Mouse (Mus musculus) midbrain, embryonic 10.5 days (tissue): ENCODE results near the gene Stfa3. TPM values are rescaled to one million over a fixed set of nuclear protein-coding genes. Genes with fewer than 3 reads are reported as not detected.
"Not testable (repeated sequence)": the region's sequence is repeated elsewhere in the genome, so short reads cannot be mapped to it uniquely, and the experiment has no call there.

Experiments used
- DNase-seq: peaks from one replicate; pipeline ENCODE4 v3.0.0-alpha.2; 2017; ENCODE audit warnings: low spot score
- H3K27ac ChIP-seq: fragments of 300-500 bp; sonication (generic); replicated peaks from 2 replicates; pipeline ENCODE4 v1.5.1; 2016; ENCODE audit warnings: mild to moderate bottlenecking
- H3K27me3 ChIP-seq: fragments of 300-500 bp; sonication (generic); 2 replicates; pipeline ENCODE4 v1.6.1; 2016; ENCODE audit warnings: low read depth, mild to moderate bottlenecking; ENCODE audit not compliant: poor library complexity, severe bottlenecking
- H3K36me3 ChIP-seq: fragments of 300-500 bp; sonication (generic); 2 replicates; pipeline ENCODE4 v1.6.1; 2016; ENCODE audit warnings: mild to moderate bottlenecking, moderate library complexity
- H3K4me1 ChIP-seq: fragments of 300-500 bp; sonication (generic); 2 replicates; pipeline ENCODE4 v1.6.1; 2016
- H3K4me3 ChIP-seq: fragments of 300-500 bp; sonication (generic); 2 replicates; pipeline ENCODE4 v1.5.1; 2016; ENCODE audit warnings: mild to moderate bottlenecking, moderate library complexity
- H3K9me3 ChIP-seq: fragments of 300-500 bp; sonication (generic); replicated peaks from 2 replicates; pipeline ENCODE4 v1.6.1; 2016; ENCODE audit warnings: mild to moderate bottlenecking
- WGBS: fragments of 180-500 bp; shearing (Covaris S2); methylation state at CpG from one replicate; pipeline ENCODE4 v1.1.7; 2016; 5-methylcytosine and 5-hydroxymethylcytosine counted together
- polyA plus RNA-seq: library from polyadenylated mRNA; unstranded; fragments of >200 nt; fragmentation: Nextera tagmentation; extraction: Ambion mirVana; gene quantifications from 2 replicates; pipeline ENCODE4 v1.2.1, GENCODE M21; 2016

The Stfa3 gene
- polyA plus RNA-seq, 1 experiment from 2014 or later: not detected

DNA sequence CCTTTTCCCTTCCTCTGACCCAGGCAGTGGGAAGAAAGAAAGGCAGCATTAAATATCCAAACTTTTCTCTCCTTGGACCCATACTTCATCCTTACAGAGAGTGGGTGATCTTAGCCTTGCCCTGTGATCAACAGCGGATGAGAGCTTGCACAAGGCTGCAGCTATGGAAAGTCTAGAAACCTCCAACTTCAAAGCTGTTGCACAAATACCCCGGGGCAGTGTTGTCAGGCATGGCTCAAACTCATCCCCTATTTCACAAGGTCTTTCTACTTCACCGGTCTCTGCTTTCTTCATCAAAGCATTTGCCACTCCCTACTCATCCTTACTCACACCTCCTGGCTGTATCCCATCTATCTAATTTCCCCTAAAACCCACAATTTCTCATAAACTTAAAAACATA lies 10.2 kb upstream of the Stfa3 start:
- Histone ChIP-seq H3K27me3 (peaks cover 46% of the 10 kb centered on the region), H3K9me3 (no peaks in the 10 kb centered on the region), H3K4me1 (peaks cover 10% of the 10 kb centered on the region), H3K4me3 (no peak overlapping the region), H3K36me3 (no peaks in the 10 kb centered on the region), H3K27ac (no peak overlapping the region)
- 87% methylated on average over 3 of the region's 3 CpGs for WGBS
- no peak for DNase-seq

DNA sequence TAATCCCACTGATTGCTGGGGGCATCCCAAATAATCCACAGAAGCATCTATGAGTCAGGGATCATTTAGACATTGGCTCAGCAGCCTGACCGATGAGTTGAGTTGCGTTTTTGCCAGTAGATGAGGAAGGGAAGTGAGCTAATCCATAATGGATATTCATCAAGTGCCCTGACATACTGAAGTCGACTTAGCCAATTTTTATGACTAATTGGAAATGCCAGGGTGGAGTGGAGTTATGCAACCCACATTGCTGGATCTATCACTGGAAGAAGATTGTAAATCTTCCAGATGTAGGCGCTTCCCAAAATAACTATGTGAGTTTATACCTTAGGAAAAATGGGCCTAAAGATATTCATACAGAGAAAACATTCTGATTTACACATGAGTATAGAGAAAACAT lies 8.9 kb upstream of the Stfa3 start:
- Histone ChIP-seq H3K27me3 (peaks cover 54% of the 10 kb centered on the region), H3K36me3 (no peaks in the 10 kb centered on the region), H3K4me1 (peaks cover 19% of the 10 kb centered on the region), H3K9me3 (no peaks in the 10 kb centered on the region), H3K27ac (no peak overlapping the region), H3K4me3 (no peak overlapping the region)
- DNase-seq: no peak
- 86% methylated on average over 4 of the region's 4 CpGs for WGBS

DNA sequence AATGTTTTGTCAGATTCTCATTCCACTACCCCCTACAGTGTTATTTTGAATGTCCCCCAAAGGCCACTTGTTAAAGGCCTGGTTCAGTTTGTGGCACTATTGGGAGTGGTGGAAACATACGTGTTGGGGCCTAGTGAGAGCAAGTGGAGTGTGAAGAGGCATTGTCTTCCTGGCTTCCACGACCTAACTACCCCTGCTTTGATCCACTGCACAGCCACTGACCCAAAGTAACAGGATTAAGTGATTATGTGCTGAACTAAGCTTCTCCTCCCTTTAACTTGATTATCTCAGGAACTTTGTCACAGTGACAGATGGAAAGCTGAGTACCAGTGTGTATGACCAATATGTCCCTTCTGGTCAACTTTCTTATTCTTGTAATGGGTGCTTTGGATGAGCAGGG lies 5.2 kb upstream of the Stfa3 start:
- peak; percentile 62 for DNase-seq
- Histone ChIP-seq H3K27ac (no peak overlapping the region), H3K4me1 (peaks cover 19% of the 10 kb centered on the region), H3K36me3 (no peaks in the 10 kb centered on the region), H3K9me3 (no peaks in the 10 kb centered on the region), H3K4me3 (no peak overlapping the region), H3K27me3 (peaks cover 56% of the 10 kb centered on the region)
- WGBS: 6% methylated on average over 2 of the region's 2 CpGs

DNA sequence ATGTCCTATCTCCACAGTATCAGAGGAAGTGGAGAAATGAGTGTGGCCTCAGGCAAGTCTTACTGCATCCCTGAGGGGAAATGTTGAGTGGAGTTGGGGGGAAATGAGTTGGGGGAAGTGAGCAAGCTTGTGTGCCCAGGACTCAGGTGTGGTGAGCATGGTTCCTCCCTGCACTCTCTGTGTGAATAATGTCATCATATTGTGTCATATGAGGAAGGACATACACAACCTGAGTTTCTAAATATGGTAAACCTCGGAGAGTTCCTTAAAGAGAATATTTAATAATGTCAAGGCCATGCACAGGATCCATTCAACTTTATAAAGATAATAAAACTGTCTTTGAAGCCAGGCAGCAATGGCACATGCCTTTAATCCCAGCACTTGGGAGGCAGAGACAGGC lies 34.2 kb downstream of the Stfa3 start:
- H3K27me3 ChIP-seq, DNase-seq, H3K4me3 ChIP-seq, H3K4me1 ChIP-seq, H3K27ac ChIP-seq, H3K36me3 ChIP-seq, H3K9me3 ChIP-seq: not testable (repeated sequence)
- 89% methylated on average over 1 of the region's 1 CpGs for whole genome bisulfite sequencing

DNA sequence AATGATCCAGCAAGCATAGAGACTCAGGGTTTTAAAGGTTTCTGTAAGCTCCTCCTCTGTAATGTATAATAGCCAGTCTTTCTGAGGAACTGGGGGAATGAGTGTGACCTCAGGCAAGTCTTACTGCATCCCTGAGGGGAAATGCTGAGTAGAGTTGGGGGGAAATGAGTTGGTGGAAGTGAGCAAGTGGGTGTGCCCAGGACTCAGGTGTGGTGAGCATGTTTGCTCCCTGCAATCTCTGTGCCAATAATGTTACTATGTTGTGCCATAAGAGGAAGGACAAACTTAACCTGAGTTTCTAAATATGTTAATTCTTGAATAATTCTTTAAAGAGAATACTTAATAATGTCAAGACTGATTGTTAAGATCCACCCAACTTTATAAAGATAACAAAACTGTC lies 46.8 kb downstream of the Stfa3 start, which contains the start of gene Stfa2:
Stfa2 (minus strand) TSS at position 101 of the 400 bp plus-strand sequence.
- no peaks in the 10 kb centered on the region for H3K27me3 ChIP-seq
- no peaks in the 10 kb centered on the region for H3K36me3 ChIP-seq
- no peak for DNase-seq
- H3K4me1 ChIP-seq: no peaks in the 10 kb centered on the region
- H3K9me3 ChIP-seq: no peaks in the 10 kb centered on the region
- H3K4me3 ChIP-seq: no peak within 1 kb of the TSS
- no peak within 1 kb of the TSS for H3K27ac ChIP-seq

Other genes starting within 250 kb of the Stfa3 start
- not detected in 2 replicates for gene Gm5416, start 245.0 kb downstream of the Stfa3 start, polyA plus RNA-seq
- gene 2010005H15Rik, start 233.9 kb downstream of the Stfa3 start, polyA plus RNA-seq: not detected in 2 replicates
- gene Stfa1, start 178.4 kb downstream of the Stfa3 start, polyA plus RNA-seq: 0.32 and 0.86 TPM in 2 replicates
- gene BC117090, start 121.1 kb downstream of the Stfa3 start, polyA plus RNA-seq: not detected in 2 replicates
- 0.30 TPM in 1 of 2 replicates, not detected in the other for gene BC100530, start 87.6 kb downstream of the Stfa3 start, polyA plus RNA-seq
- gene Stfa2, start 46.9 kb downstream of the Stfa3 start, polyA plus RNA-seq: not detected in 2 replicates
- gene Casr, start 106.7 kb upstream of the Stfa3 start, polyA plus RNA-seq: 0.09 and 0.16 TPM in 2 replicates
- gene Cd86, start 210.7 kb upstream of the Stfa3 start, polyA plus RNA-seq: 0.42 and 1.2 TPM in 2 replicates
- 0.11 and 0.15 TPM in 2 replicates for gene Ildr1, start 238.6 kb upstream of the Stfa3 start, polyA plus RNA-seq